Mouse (Mus musculus) thymus, adult 2 months (tissue): ENCODE results near the gene D930048N14Rik. TPM values are rescaled to one million over a fixed set of nuclear protein-coding genes. Genes with fewer than 3 reads are reported as not detected.
"Not testable (repeated sequence)": the region's sequence is repeated elsewhere in the genome, so short reads cannot be mapped to it uniquely, and the experiment has no call there.

Experiments used
- DNase-seq: peaks from one replicate; pipeline ENCODE4 v3.0.0; 2021
- H3K27ac ChIP-seq: fragments of 200-500 bp; 2 replicates; pipeline ENCODE4 v1.5.1; 2012; ENCODE audit warnings: low read length, control low read depth; ENCODE audit not compliant: control insufficient read depth, insufficient read depth
- H3K27me3 ChIP-seq: fragments of 200-500 bp; 2 replicates; pipeline ENCODE4 v1.6.1; 2012; ENCODE audit warnings: mild to moderate bottlenecking, low read length, moderate library complexity, mixed read lengths; ENCODE audit not compliant: control insufficient read depth, insufficient read depth
- H3K36me3 ChIP-seq: fragments of 200-500 bp; 2 replicates; pipeline ENCODE4 v1.6.1; 2012; ENCODE audit warnings: mild to moderate bottlenecking, low read length, moderate library complexity; ENCODE audit not compliant: control insufficient read depth, insufficient read depth
- H3K4me1 ChIP-seq: fragments of 200-500 bp; replicated peaks from 2 replicates; pipeline ENCODE4 v1.6.1; 2012; ENCODE audit warnings: low read length; ENCODE audit not compliant: control insufficient read depth, insufficient read depth
- H3K4me3 ChIP-seq: fragments of 200-500 bp; 2 replicates; pipeline ENCODE4 v1.5.1; 2012; ENCODE audit warnings: mild to moderate bottlenecking, low read length, control low read depth, moderate library complexity; ENCODE audit not compliant: control insufficient read depth, insufficient read depth
- CTCF ChIP-seq: fragments of 200-500 bp; IDR thresholded peaks from 2 replicates; pipeline ENCODE4 v1.5.1; 2012; ENCODE audit warnings: mild to moderate bottlenecking, control low read depth, low read length, moderate library complexity, borderline replicate concordance; ENCODE audit not compliant: control insufficient read depth, poor library complexity, insufficient read depth; ENCODE audit errors: extremely low read depth
- POLR2A ChIP-seq: fragments of 200-500 bp; IDR thresholded peaks from 2 replicates; pipeline ENCODE4 v1.6.1; 2012; ENCODE audit warnings: mild to moderate bottlenecking, low read length, control low read depth, moderate library complexity; ENCODE audit not compliant: control insufficient read depth, poor library complexity, insufficient read depth; ENCODE audit errors: extremely low read depth
- WGBS: fragments of 180-500 bp; shearing (Covaris S2); methylation state at CpG from one replicate; pipeline ENCODE4 v1.1.7; 2018; 5-methylcytosine and 5-hydroxymethylcytosine counted together
- polyA plus RNA-seq: library from polyadenylated mRNA; depleted of rRNA; stranded (reverse); fragments of >200 nt; gene quantifications from 2 replicates; pipeline ENCODE4 v1.2.3, GENCODE M21; 2012

Gene D930048N14Rik
- polyA plus RNA-seq, 1 experiment, result 15.8 TPM

- Histone ChIP-seq H3K27ac (no peak overlapping the region), H3K4me1 (peaks cover 15% of the 10 kb centered on the region), H3K36me3 (no peaks in the 10 kb centered on the region), H3K27me3 (no peaks in the 10 kb centered on the region), H3K4me3 (no peak overlapping the region)
- no peak for TF ChIP-seq CTCF
- TF ChIP-seq POLR2A, result no peak
- no peak for DNase-seq
- 93% methylated on average over 10 of the region's 10 CpGs for WGBS
These were observed 6.2 kb downstream of the D930048N14Rik start for GRCm38 (mm10) chr11:51656798-51657521.

GRCm38 (mm10) chr11:51658291-51658690 lies 7.5 kb downstream of the D930048N14Rik start:
- H3K27ac ChIP-seq, result no peak overlapping the region
- H3K4me1 ChIP-seq, result peaks cover 15% of the 10 kb centered on the region
- H3K27me3 ChIP-seq, result no peaks in the 10 kb centered on the region
- no peak for TF ChIP-seq POLR2A
- TF ChIP-seq CTCF, result no peak
- whole genome bisulfite sequencing, result 20% methylated on average over 7 of the region's 7 CpGs
- no peak for DNase-seq
- H3K4me3 ChIP-seq, result no peak overlapping the region
- no peaks in the 10 kb centered on the region for H3K36me3 ChIP-seq

GRCm38 (mm10) chr11:51658705-51659104 lies 8.0 kb downstream of the D930048N14Rik start:
- DNase-seq, result no peak
- no peak overlapping the region for H3K4me3 ChIP-seq
- 28% methylated on average over 6 of the region's 6 CpGs for WGBS
- no peaks in the 10 kb centered on the region for H3K27me3 ChIP-seq
- H3K27ac ChIP-seq, result no peak overlapping the region
- TF ChIP-seq CTCF (no peak), POLR2A (no peak)
- H3K36me3 ChIP-seq, result no peaks in the 10 kb centered on the region
- peaks cover 15% of the 10 kb centered on the region for H3K4me1 ChIP-seq

GRCm38 (mm10) chr11:51661867-51662365 lies 11.2 kb downstream of the D930048N14Rik start:
- Histone ChIP-seq H3K36me3 (no peaks in the 10 kb centered on the region), H3K27me3 (no peaks in the 10 kb centered on the region), H3K4me1 (peaks cover 15% of the 10 kb centered on the region), H3K4me3 (no peak overlapping the region), H3K27ac (no peak overlapping the region)
- TF ChIP-seq POLR2A (no peak), CTCF (no peak)
- no peak for DNase-seq
- 94% methylated on average over 16 of the region's 16 CpGs for WGBS

GRCm38 (mm10) chr11:51662632-51663031 lies 11.9 kb downstream of the D930048N14Rik start:
- no peak overlapping the region for H3K4me3 ChIP-seq
- no peak for DNase-seq
- TF ChIP-seq CTCF, result no peak
- no peak for TF ChIP-seq POLR2A
- H3K4me1 ChIP-seq, result peaks cover 15% of the 10 kb centered on the region
- WGBS, result 91% methylated on average over 7 of the region's 7 CpGs
- no peaks in the 10 kb centered on the region for H3K36me3 ChIP-seq
- H3K27ac ChIP-seq, result no peak overlapping the region
- no peaks in the 10 kb centered on the region for H3K27me3 ChIP-seq

- H3K27me3 ChIP-seq, H3K27ac ChIP-seq, DNase-seq, H3K4me1 ChIP-seq, H3K4me3 ChIP-seq, H3K36me3 ChIP-seq: not testable (repeated sequence)
- 96% methylated on average over 7 of the region's 7 CpGs for WGBS
These were observed 14.0 kb downstream of the D930048N14Rik start for GRCm38 (mm10) chr11:51664747-51665146.

- no peak overlapping the region for H3K4me3 ChIP-seq
- no peaks in the 10 kb centered on the region for H3K27me3 ChIP-seq
- no peak overlapping the region for H3K27ac ChIP-seq
- no peaks in the 10 kb centered on the region for H3K4me1 ChIP-seq
- DNase-seq, result no peak
- no peaks in the 10 kb centered on the region for H3K36me3 ChIP-seq
- no peak for TF ChIP-seq POLR2A
- TF ChIP-seq CTCF, result no peak
- 94% methylated on average over 7 of the region's 7 CpGs for WGBS
These were observed 20.1 kb downstream of the D930048N14Rik start for GRCm38 (mm10) chr11:51670846-51671245.
